In genomic region chr6:67535777-67536054, GRCm38 (mm10) we compare ENCODE assay signal across 9 mouse cellular contexts. TPM values are rescaled to one million over a fixed set of nuclear protein-coding genes. Genes with fewer than 3 reads are reported as not detected.
DNase-seq lines count a peak whose midpoint lies in the region; ATAC-seq lines count a peak whose summit lies in the region.
"Had no signal": no experiment of that assay in that cellular context is flagged by ENCODE, and none has a peak within 500 bp of the region (broad histone marks: within the 10 kb centered on the region; RNA-seq: fewer than 3 reads in every experiment).

Gene Tacstd2 (minus strand): TSS chr6:67535796.

- H3K4me3 ChIP-seq in liver, embryonic 11.5 days (ENCODE audit: low read depth, low read length) = peak within 1 kb of the TSS; percentile 41
- peak within 1 kb of the TSS; percentile 49 for H3K4me3 ChIP-seq in hindbrain, embryonic 12.5 days
- peak within 1 kb of the TSS; percentile 32 for H3K4me3 ChIP-seq in liver, embryonic 13.5 days (replicated peaks)

- no peaks in the 10 kb centered on the region for H3K9me3 ChIP-seq in liver, embryonic 11.5 days (ENCODE audit: control insufficient read depth, low read length)
- no peaks in the 10 kb centered on the region for H3K9me3 ChIP-seq in hindbrain, embryonic 12.5 days (replicated peaks)
- H3K9me3 ChIP-seq in liver, embryonic 13.5 days (replicated peaks) = no peaks in the 10 kb centered on the region

- WGBS in liver, embryonic 11.5 days = 4% methylated on average over 8 of the region's 8 CpGs
- WGBS in hindbrain, embryonic 12.5 days = 7% methylated on average over 8 of the region's 8 CpGs
- 9% methylated on average over 8 of the region's 8 CpGs for WGBS in liver, embryonic 13.5 days (ENCODE audit: insufficient replicate concordance)

- no peak for ATAC-seq in liver, embryonic 11.5 days (replicated peaks; ENCODE audit: low FRiP score)
- ATAC-seq in hindbrain, embryonic 12.5 days (ENCODE audit: low FRiP score) = no peak
- ATAC-seq in liver, embryonic 13.5 days (ENCODE audit: low read depth) = no peak
- no peak for ATAC-seq in neutrophil, adult 5-6 weeks (ENCODE audit: extremely low read depth, insufficient number of reproducible peaks, low FRiP score, poor library complexity, severe bottlenecking)

- H3K9ac ChIP-seq in liver, embryonic 11.5 days (ENCODE audit: low read depth, low read length) = no peak within 1 kb of the TSS
- H3K9ac ChIP-seq in hindbrain, embryonic 12.5 days = peak within 1 kb of the TSS; percentile 47; the same call in 1 of the 2 replicates
- no peak within 1 kb of the TSS for H3K9ac ChIP-seq in liver, embryonic 13.5 days

- 0 out of 2 replicates have a peak, but pooled peaks cover 3% of the 10 kb centered on the region for H3K4me1 ChIP-seq in liver, embryonic 11.5 days (replicated peaks; ENCODE audit: control insufficient read depth, insufficient read depth, low read length)
- H3K4me1 ChIP-seq in hindbrain, embryonic 12.5 days = peaks cover 16% of the 10 kb centered on the region
- no peaks in the 10 kb centered on the region; the same call in 1 of the 2 replicates for H3K4me1 ChIP-seq in liver, embryonic 13.5 days (replicated peaks)

- H3K36me3 ChIP-seq in liver, embryonic 11.5 days (ENCODE audit: control insufficient read depth, insufficient read depth, low read length) = no peaks in the 10 kb centered on the region
- no peaks in the 10 kb centered on the region for H3K36me3 ChIP-seq in hindbrain, embryonic 12.5 days
- no peaks in the 10 kb centered on the region for H3K36me3 ChIP-seq in liver, embryonic 13.5 days

- DNase-seq in liver, embryonic 11.5 days (ENCODE audit: low spot score) = no peak
- DNase-seq in liver = no peak
- DNase-seq in liver, embryonic 13.5 days = no peak
- no peak for DNase-seq in cerebellum, adult 9-10 months
- no peak for DNase-seq in frontal cortex, adult 2 months (ENCODE audit: extremely low spot score in 1 of 2, low spot score in 1 of 2)
- no peak for DNase-seq in heart, adult 11 months

- peaks cover 51% of the 10 kb centered on the region for H3K27me3 ChIP-seq in liver, embryonic 11.5 days (replicated peaks; ENCODE audit: control insufficient read depth, insufficient read depth, low read length)
- H3K27me3 ChIP-seq in hindbrain, embryonic 12.5 days = peaks cover 66% of the 10 kb centered on the region
- H3K27me3 ChIP-seq in liver, embryonic 13.5 days = peaks cover 56% of the 10 kb centered on the region

- H3K4me2 ChIP-seq in liver, embryonic 11.5 days = peak within 1 kb of the TSS; percentile 64
- peak within 1 kb of the TSS; percentile 87 for H3K4me2 ChIP-seq in hindbrain, embryonic 12.5 days (replicated peaks)
- peak within 1 kb of the TSS; percentile 50 for H3K4me2 ChIP-seq in liver, embryonic 13.5 days

- H3K27ac ChIP-seq in liver, embryonic 11.5 days (ENCODE audit: low read depth, low read length) = no peak within 1 kb of the TSS
- no peak within 1 kb of the TSS for H3K27ac ChIP-seq in hindbrain, embryonic 12.5 days
- no peak within 1 kb of the TSS for H3K27ac ChIP-seq in liver, embryonic 13.5 days

RNA-seq across cellular contexts. Expression of gene Tacstd2, which starts in this region (rescaled TPM):
- 2.1 and 3.4 TPM in 2 replicates for polyA plus RNA-seq in liver, embryonic 11.5 days (2014; fragmentation: Nextera tagmentation; extraction: Ambion mirVana)
- polyA plus RNA-seq in hindbrain, embryonic 12.5 days (2016; fragmentation: Nextera tagmentation; extraction: Ambion mirVana) = 6.2 and 6.5 TPM in 2 replicates
- polyA plus RNA-seq in liver, embryonic 13.5 days (2015; fragmentation: Nextera tagmentation; extraction: Ambion mirVana) = 0.58 and 0.68 TPM in 2 replicates
- 60.0 and 61.2 TPM in 2 replicates for total RNA-seq in neutrophil, adult 5-6 weeks (2017)
- polyA plus RNA-seq in frontal cortex, adult 2 months (2012; rRNA removed) = 0.10 and 0.42 TPM in 2 replicates
- total RNA-seq: MEL had no signal
